Mouse (Mus musculus) testis, adult 2 months (tissue): ENCODE measurements around the gene D230025D16Rik.

Experiments used
- CTCF ChIP-seq: fragments of 200-500 bp; IDR thresholded peaks from 2 replicates; pipeline ENCODE4 v1.5.1; 2012; ENCODE audit warnings: low read depth, mild to moderate bottlenecking, inconsistent platforms, low read length, moderate library complexity; ENCODE audit not compliant: control insufficient read depth, insufficient read depth, insufficient replicate concordance
- POLR2A ChIP-seq: fragments of 200-500 bp; IDR thresholded peaks from 2 replicates; pipeline ENCODE4 v1.6.1; 2012; ENCODE audit warnings: low read depth, mild to moderate bottlenecking, inconsistent platforms, low read length, moderate library complexity; ENCODE audit not compliant: control insufficient read depth

GRCm38 (mm10) chr8:105295895-105296573 is 71.1 kb downstream of the D230025D16Rik start, which contains the start of gene Exoc3l:
- TF ChIP-seq POLR2A = peak; percentile 58; the same call in 1 of the 2 replicates
- no peak for TF ChIP-seq CTCF
